Mouse (Mus musculus) kidney, embryonic 14.5 days (tissue): ENCODE measurements at regions not wholly inside any gene's neighbourhood (a gene's known extent, or its start where the extent isn't known, plus 50 kb on each side); places are given as distances from the start of the nearest gene placed in this dataset.

Source experiments
- ATAC-seq: fragments of 200-750 bp; cut with Nextera tagmentation; 2 replicates; pipeline ENCODE4 v1.8.0; 2017; ENCODE audit warnings: moderate number of reproducible peaks, mild to moderate bottlenecking, moderate TSS enrichment, moderate library complexity; ENCODE audit not compliant: low FRiP score, low TSS enrichment
- H3K27ac ChIP-seq: fragments of 300-500 bp; sonication (generic); 2 replicates; pipeline ENCODE4 v1.5.1; 2014; ENCODE audit warnings: low read depth, mild to moderate bottlenecking, low read length, moderate library complexity, mixed read lengths
- H3K27me3 ChIP-seq: fragments of 300-500 bp; sonication (generic); 2 replicates; pipeline ENCODE4 v1.6.1; 2014; ENCODE audit warnings: mild to moderate bottlenecking, low read length; ENCODE audit not compliant: control insufficient read depth, insufficient read depth
- H3K36me3 ChIP-seq: fragments of 300-500 bp; sonication (generic); 2 replicates; pipeline ENCODE4 v1.6.1; 2014; ENCODE audit warnings: low read length, mixed read lengths; ENCODE audit not compliant: control insufficient read depth, insufficient read depth
- H3K4me1 ChIP-seq: fragments of 300-500 bp; sonication (generic); 2 replicates; pipeline ENCODE4 v1.6.1; 2014; ENCODE audit warnings: low read length, mixed read lengths; ENCODE audit not compliant: control insufficient read depth, insufficient read depth
- H3K4me2 ChIP-seq: fragments of 300-500 bp; sonication (generic); replicated peaks from 2 replicates; pipeline ENCODE4 v1.6.1; 2014; ENCODE audit warnings: low read depth, mild to moderate bottlenecking, low read length
- H3K4me3 ChIP-seq: fragments of 300-500 bp; sonication (generic); 2 replicates; pipeline ENCODE4 v1.5.1; 2014; ENCODE audit warnings: mild to moderate bottlenecking, low read length
- H3K9ac ChIP-seq: fragments of 300-500 bp; sonication (generic); 2 replicates; pipeline ENCODE4 v1.6.1; 2014; ENCODE audit warnings: low read depth, mild to moderate bottlenecking, low read length, moderate library complexity
- H3K9me3 ChIP-seq: fragments of 300-500 bp; sonication (generic); 2 replicates; pipeline ENCODE4 v1.6.1; 2016; ENCODE audit warnings: low read length; ENCODE audit not compliant: control insufficient read depth
- WGBS: fragments of 180-500 bp; shearing (Covaris S2); extraction: QIAGEN DNeasy Blood & Tissue Kit; methylation state at CpG from one replicate; pipeline ENCODE4 v1.1.7; 2014; 5-methylcytosine and 5-hydroxymethylcytosine counted together

GRCm38 (mm10) chr10:50136165-50136564 lies 347.6 kb upstream of the Grik2 start:
- Histone ChIP-seq H3K4me3 (no peak overlapping the region), H3K9me3 (no peaks in the 10 kb centered on the region), H3K27ac (no peak overlapping the region), H3K9ac (no peak overlapping the region), H3K36me3 (no peaks in the 10 kb centered on the region), H3K27me3 (no peaks in the 10 kb centered on the region), H3K4me1 (no peaks in the 10 kb centered on the region), H3K4me2 (no peak overlapping the region)
- no peak for ATAC-seq
- WGBS, result 87% methylated on average over 1 of the region's 1 CpGs

DNA sequence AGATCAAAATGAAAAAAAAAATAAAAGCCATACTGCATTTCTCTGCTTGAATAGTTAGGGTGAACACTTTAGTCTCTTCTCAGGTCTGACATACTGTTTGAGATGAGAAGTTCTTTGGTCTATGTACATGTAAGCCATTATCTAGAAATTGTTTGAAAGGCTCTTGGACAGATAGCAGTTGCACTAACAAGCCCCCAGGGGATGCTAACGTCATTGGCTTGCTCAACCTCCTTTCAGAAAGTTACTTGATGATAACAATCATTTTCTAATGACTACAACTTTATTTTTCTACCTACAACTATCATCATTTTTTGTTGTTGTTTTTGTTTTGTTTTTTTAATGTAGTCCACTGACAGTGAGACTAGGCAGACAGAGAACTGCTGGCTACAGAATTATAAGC lies 346.9 kb upstream of the Grik2 start:
- 24% methylated on average over 1 of the region's 1 CpGs for WGBS
- no peaks in the 10 kb centered on the region for H3K27me3 ChIP-seq
- no peak for ATAC-seq
- H3K9ac ChIP-seq, result no peak overlapping the region
- no peaks in the 10 kb centered on the region for H3K36me3 ChIP-seq
- H3K4me1 ChIP-seq, result no peaks in the 10 kb centered on the region
- H3K4me2 ChIP-seq, result no peak overlapping the region
- no peak overlapping the region for H3K27ac ChIP-seq
- no peak overlapping the region for H3K4me3 ChIP-seq
- H3K9me3 ChIP-seq, result no peaks in the 10 kb centered on the region
